Mouse (Mus musculus) CH12F3 (cell line): ENCODE data around the gene Ephb2.

ENCODE experiments used
- in situ Hi-C: fragments of 300-500 bp; cut with MboI; formaldehyde crosslinking; loops from 2 replicates; pipeline ENCODE4 v1.14.3; 2020; ENCODE audit warnings: low sequenced_read_pairs

The Ephb2 gene

DNA sequence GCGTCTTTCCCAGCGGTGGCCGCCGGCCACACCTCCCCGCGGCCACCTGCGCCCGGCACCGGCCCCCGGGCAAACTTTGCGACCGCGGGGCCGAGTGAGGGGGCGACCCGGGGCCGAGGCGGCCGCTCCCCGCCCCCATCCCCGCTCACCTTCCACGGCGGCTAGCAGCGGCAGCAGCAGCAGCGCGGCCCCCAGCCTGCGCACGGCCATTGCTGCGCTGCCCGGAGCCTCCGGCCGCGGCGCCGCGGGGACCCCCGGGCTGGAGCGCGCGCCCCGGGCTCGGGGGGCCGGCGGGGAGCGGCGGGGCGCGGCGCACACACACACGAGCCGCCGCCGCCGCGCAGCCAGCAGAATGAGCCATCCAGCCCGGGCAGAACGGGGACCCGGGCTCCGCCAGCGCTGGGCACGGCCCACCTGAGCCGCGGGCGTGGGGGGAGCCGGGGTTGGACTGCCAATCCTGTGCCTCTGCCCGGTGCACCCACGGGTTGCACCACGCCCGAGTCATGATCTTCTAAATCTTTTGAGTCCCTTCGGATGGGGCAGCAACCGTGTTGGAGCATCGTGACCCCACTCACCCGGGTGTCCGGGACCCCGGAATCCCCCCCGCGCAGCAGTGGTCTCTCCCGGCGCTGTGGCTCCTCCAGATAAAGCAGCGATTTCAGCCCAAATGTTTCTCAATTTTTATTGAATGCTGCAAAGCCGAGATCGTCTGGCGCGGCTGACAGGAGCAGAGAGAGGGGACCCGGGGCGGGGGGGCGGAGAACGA is at the start of gene Ephb2:
TSS of gene Ephb2 (minus strand) at position 368 of the 766 bp plus-strand sequence.
- in situ Hi-C loops, result no loop called here

DNA sequence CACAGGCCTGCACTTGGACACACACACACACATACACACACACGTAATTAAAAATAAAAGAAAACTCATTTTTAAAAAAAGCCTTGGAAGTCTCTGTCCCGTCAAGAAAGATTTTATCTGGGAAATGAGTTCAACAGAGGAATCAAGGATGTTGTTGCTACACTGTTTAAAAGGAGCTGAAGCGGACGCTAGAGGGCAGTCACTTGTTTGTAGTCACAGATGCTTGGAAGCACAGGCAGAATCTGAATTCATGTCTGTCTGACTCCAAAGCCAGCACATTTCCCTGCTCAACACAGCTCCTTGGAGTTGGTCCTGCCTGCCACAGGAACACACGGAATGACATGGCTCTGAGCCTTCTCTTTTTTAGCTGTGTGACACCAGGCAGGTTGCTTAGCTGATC is 42.8 kb upstream of the Ephb2 start:
- in situ Hi-C loops, result loop anchor here (25.0 kb wide), 1 partner anchor 409 kb away; the partner anchor contains the start of gene Wnt4

DNA sequence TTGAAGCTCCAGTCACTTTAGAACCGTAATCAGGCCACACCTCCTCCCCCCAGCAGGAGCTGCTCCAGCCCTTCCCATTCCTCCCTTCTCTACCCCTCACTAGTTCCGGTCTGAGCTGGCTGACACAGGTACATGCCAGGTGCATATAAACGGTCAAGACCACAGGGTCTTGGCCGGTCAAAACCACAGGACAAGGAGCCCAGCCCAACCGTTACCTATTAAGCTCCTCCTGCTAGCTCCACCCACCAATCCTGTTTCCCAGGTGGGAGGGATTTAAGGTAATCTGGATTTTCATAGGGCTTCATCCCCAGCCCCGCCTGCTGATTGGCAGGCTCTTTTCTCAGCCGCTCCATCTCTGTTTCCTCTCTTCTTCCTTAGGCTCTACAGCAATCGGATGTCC is 42.4 kb upstream of the Ephb2 start:
- in situ Hi-C loops, result loop anchor here (25.0 kb wide), 1 partner anchor 409 kb away; the partner anchor contains the start of gene Wnt4

DNA sequence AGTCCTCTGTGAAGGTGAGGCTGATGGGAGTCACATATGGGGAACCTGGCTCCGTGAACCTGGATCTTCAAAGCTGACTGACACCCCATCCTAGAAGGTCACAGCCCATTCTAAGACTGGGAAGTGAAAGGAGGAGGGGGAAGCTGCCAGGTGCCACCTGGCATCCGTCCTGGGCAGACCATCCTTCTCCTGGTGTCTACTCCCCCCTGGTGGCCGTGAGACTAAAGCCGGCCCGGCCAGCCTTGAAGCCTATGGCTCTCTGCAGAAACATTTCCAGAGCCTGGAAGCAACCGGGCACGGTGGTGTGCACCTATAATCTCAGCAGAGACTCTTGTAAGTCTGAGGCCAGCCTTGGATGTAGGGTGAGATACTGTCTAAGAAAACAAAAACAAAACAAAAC is 41.2 kb upstream of the Ephb2 start:
- in situ Hi-C loops, result loop anchor here (25.0 kb wide), 1 partner anchor 410 kb away; the partner anchor contains the start of gene Wnt4

DNA sequence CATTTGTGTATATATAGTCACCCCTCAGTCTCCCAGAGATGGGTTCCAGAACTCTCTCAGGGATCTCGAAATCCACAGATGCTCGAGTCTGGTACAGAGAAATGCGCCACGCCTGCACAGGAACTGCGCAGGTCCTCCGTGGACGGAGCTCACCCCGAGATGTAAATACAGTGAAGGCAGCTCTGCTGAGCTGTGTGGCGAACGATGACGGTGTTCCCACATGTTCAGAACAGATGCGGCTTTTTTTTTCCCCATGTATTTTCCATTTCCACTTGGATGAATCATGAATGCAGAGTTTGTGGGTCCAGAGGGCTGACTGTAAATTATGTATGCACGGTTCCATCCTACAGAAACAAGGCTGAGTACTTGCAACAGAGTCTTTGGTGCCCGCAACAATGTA is 39.2 kb upstream of the Ephb2 start:
- in situ Hi-C loops, result loop anchor here (25.0 kb wide), 1 partner anchor 412 kb away; the partner anchor contains the start of gene Wnt4

DNA sequence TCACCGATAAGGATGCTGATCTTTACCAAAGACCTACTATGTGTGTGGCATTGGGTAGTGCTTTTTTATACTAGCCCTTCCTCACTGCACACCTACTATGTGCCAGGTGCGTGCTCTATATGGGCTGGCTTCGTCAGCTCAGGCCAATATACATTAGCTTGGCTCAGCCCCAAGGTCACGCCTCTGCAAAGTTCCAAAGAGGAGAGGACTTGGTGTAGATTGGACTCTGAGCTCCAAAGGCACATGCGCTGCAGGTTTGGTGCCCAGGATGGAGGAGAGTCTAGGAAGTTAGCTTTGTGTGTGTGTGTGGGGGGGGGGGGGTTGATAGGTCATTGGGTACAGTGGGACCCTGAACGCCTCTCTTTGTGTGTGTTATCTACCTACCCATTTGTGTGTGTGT is 32.6 kb upstream of the Ephb2 start:
- in situ Hi-C loops, result no loop called here

DNA sequence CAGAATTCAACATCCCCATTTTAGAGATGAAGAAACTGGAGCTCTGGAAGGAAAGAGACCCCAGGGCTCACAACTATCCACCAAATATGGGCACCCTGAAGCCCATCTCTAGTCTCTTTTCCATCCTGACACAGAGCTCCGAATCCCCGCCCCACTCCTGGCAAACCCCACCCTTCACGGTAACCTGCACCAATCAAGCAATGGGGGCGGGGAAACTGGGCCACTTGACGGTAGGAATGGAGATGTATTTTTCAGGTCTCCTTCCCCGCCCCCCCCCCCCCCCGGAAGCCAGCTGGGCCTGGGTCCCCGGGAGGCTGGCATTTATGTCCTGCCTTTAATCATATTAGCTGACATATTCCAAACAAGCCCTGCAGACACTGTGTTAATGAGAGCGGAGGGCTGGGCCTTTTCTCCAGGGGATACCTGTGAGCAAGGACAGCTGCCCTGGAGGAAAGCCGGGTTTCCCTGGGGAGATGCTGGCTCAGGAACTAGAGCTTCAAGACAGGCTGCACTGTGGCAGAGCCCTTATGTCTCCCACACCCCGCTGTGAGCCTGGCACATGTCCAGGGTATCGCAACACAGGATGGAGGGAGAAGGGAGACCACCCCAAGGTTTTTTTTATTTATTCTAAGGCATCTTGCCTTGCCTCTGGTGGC is 32.0 kb upstream of the Ephb2 start:
- in situ Hi-C loops, result no loop called here

DNA sequence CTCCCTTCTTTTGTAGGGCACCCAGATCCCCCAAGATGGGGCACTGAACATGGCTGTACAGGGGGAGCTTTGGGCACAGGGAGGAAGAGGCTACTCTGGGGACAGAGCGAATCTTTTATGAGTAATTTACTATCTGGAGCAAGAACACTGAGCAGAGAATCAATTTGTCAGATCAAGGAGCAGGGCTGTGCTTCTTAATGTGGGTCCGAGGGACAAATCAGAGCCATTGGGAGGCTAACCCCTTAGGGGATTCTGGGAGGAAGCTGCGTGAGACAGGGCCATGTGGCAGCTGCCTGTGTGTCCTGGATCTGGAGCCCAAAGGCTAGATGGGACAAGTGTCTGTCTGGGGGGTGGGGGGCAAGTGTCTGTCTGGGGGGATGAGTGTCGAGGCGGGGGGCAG is 29.7 kb upstream of the Ephb2 start:
- in situ Hi-C loops, result no loop called here

DNA sequence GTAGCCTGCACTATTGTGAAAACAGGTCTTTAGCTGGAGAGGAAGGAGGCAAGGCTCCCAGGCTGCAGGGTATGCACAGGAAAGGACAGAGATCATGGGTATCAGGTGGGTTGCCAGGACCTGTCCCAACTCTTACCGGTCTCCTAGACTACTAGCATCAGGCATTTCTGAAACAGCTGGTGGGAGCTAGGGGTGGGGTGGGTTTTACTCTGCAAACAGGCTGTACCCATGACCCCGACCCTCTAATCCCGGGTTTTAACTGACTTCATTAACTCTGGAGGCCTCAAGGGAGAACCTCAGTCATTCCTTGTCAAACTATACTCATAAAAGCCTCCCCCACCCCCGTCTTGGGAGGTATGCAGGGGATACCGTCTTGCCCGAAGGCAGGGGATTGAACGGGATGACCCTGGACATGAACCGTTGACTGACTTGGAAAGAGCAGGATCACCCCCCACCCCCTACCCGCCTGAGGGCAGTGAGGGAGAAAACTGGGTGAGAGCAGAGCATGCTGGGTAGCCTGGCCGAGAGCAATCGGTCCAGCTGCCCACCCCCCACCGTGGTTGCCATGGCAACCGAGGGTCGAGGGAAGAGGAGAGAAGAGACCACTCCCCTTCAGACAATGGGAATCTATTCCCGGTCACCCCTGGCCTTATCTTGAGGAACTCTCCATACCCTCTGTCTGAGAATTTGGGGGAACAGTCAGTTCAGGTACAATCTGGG is 29.1 kb upstream of the Ephb2 start:
- in situ Hi-C loops, result no loop called here

DNA sequence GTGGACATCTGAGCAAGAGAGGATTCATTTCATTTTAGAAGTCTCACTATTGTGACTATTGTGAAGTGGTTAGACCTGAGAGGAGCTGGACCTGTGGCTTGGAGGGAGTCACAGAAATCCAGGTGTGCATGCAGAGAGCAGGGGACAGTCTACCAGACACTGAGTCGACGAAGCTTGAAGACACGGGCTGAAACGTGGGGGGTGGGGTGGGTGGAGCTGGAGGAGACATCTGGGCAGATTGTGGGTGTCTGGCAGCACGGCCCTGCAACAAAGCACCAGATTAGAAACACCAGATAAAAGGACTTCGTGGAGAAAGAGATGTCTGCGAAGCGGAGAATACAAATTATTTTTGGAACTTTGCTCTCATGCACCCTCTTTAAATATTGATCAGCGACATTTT is 27.7 kb upstream of the Ephb2 start:
- in situ Hi-C loops, result no loop called here

DNA sequence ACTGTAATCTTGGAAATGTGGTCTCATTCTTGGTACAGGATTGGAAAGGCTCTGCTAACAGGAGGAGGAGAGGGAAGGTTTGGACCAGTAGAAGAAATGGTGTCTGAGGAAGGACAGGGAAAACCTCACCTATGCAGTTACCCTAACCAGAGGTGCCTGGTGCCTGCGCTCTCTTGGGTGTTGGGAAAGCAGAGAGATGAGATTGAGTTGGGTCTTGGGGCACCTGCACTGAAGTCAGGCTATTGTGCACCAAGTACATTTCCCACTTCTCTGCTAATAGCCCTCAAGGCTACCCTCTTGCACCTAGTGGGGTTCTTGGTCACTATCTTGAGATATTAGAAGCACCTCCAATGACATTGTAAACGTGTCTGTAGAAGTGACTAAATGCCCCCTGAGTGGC is 26.6 kb upstream of the Ephb2 start:
- in situ Hi-C loops, result no loop called here

DNA sequence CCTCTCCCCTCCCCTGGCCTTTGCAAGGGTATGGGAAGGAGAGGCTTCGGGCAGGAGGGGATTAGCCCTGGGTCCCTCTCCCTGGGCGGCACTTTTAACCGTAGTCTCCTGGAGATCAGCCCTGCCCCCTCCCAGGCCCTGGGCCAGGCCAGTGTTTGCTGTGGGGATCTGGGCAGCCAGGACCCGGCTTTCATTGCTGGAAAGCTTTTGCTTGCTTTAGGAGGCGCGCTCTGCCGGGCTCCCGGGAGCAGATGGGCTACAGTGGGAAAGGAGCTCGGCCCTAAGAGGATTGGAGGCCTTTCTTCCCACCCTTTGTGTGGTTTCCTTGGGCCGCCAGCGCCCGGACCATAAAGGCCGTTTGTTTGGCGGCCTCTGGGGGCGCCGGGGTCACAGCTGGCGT is 26.0 kb upstream of the Ephb2 start:
- in situ Hi-C loops, result no loop called here

DNA sequence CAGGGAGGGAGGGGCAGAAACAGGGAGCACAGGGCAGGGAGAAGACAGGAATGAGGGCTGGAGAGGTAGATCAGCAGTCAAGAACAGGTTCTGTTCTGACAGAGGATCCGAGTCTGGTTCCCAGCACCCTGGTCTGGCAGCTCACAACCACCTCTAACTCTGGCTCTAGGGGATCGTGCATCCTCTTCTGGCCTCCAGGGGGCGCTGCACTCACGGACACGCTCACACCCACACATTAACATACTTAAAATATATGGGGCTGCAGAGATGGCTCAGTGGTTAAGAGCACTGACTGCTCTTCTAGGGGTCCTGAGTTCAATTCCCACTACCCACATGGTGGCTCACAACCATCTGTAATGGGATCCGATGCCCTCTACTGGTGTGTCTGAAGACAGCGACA is 24.2 kb upstream of the Ephb2 start:
- in situ Hi-C loops, result no loop called here

DNA sequence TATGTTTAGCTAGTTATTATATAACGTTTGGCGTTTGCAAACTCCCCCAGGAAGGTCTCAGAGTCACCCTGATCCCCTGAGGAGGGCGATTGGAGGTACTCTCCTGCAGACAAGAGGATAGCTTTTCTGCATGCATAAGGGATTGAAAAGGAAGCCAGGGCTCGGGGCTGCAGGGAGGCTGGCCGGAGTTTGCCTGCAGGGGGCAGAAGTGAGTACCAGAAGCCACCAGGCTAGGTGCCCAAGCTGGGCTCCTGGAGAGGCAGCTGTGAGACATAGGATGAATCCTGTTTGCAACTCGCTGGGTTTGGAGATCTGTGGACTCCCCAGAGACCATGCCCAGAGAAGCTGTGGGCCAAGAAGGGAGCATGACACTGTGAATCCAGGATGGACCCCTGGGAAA is 19.3 kb upstream of the Ephb2 start:
- in situ Hi-C loops, result no loop called here

DNA sequence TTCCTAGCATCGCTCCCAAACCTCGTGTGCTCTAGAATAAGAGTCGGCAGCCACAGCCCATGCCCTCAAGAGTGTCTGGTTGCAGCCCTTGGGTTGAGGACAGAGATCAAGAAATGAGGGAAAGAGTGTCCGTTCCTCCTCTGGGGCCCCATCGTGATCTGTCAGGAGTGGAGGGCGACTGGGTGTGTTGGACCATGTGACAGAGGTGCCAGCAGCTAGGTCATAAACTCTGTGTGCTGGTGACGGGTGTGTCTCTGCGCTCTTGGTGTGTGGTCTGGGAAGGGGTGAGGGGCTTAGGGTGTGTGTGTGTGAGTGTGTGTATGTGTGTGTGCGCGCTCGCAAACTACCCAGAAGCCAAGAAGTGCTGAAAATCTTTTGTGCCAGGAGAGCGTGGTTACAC is 17.2 kb upstream of the Ephb2 start:
- in situ Hi-C loops, result no loop called here

DNA sequence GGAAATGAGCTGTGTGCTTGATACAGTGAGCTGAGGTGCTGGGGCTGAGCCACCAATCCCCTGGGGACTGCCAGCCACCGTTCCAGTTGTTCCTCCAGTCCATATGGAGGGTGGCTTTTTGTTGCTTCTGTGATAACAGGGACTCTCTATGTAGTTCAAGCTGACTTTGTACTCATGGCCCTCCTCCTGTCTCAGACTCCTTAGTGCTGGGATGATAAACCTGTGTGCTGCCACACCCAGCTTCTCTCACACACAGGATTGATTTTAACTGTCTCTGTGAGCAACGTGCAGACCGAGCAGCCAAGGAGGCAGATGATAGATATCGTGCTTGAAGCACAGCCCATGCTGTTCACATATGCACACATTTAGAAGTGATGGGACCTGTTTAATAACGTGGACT is 16.3 kb upstream of the Ephb2 start:
- in situ Hi-C loops, result no loop called here

DNA sequence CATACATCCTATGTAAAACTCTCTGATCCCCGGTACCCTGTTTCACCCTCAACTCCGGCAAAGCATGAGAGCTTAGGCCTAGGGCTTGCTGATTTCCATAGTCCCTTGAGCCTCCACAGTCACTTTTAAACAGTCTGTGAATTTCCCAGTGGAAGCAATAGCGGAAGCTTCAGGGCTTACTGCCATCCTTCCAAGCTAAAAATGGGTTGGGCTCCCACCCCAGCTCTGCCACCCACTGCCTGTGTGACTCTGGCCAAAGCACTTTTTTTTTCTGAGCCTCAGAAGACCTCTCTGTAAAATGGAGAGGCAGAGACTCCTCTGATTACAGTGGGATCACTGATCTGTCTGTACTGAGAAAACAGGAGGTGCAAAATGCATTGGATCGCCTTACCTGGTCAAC is 12.8 kb upstream of the Ephb2 start:
- in situ Hi-C loops, result loop anchor here (10.0 kb wide), 1 partner anchor 174 kb away; no protein-coding TSS in a partner anchor

DNA sequence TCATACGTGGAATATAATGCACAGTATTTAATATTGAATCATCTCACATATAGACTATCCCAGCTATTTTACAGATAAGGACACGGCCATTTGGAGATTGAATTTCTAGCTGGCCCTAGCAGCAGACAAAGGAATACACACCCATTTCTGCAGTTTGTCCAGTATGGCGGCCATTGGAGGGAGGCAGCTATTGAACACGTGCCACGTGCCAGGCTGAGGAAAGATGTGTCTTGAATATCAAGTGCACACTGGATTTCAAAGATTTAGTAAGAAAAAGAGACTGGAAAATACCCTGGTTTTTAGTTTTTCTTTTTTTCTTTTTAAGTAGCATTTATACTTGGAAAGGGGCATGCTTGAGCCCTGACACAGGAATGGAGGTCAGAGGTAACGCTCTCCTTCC is 11.4 kb upstream of the Ephb2 start:
- in situ Hi-C loops, result loop anchor here (10.0 kb wide), 1 partner anchor 172 kb away; no protein-coding TSS in a partner anchor

DNA sequence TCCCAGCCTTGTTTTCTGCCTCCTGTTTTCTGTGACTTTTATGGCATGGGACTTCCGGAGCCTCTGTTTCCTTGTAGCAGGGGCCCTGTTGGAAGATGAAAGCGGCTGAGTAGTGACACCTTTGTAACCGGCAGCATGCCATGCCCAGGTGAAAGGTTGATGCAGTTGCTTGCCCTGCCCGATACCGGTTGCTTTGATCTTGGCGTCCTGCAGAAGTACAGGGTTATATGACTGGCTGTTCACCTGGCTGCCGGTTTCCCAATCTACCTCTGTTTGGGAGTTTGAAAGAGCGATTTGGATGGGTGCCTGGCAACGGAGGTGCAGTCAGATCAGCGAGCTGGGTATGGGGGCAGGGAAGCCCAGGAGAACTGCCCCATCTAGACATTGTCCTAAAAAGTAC is 7.0 kb upstream of the Ephb2 start:
- in situ Hi-C loops, result loop anchor here (10.0 kb wide), 1 partner anchor 168 kb away; no protein-coding TSS in a partner anchor

DNA sequence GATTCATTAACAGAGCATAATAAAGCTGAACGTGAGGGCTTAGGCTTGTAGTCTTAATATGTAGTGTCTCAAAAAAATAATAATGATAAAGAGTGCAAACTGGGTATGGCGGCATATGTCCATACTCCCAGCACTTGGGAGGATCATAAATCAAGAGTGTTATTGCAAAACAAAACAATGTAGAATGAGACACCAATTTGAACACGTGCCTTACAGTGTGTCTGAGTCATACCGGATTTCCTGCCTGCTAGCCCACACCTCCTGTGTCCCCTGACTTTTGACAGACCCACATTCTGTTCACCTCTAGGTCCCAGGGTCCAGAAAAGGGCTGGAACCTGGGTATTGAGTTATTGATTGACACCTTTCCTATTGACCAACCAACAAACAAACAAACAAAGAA is 6.2 kb upstream of the Ephb2 start:
- in situ Hi-C loops, result loop anchor here (10.0 kb wide), 1 partner anchor 167 kb away; no protein-coding TSS in a partner anchor

DNA sequence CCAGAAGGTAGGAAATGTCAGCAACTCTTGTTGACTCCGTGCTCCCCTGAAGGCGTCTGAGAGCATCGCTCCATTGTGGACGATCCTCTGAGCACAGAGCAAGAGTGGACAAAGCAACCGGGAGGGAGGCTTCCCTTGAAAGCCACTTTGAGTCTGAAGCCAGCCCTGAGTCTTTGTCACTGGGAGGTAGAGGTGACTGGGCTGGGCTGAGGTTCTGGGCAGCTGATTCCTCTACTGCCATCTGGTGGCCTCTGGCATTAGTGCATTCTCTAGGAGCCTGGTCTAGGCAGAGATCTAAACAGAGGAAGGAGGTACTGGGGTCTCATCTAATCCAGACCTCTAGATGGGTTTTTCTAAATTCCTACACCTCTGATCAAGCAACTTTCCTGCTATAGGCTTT is 5.3 kb upstream of the Ephb2 start:
- in situ Hi-C loops, result loop anchor here (10.0 kb wide), 1 partner anchor 166 kb away; no protein-coding TSS in a partner anchor
